Mouse (Mus musculus) layer of hippocampus, adult 9-11 months (tissue): ENCODE results near the gene Cebpe.

ENCODE experiments used
- DNase-seq: peaks from one replicate; pipeline ENCODE4 v3.0.0; 2022

The Cebpe gene

DNA sequence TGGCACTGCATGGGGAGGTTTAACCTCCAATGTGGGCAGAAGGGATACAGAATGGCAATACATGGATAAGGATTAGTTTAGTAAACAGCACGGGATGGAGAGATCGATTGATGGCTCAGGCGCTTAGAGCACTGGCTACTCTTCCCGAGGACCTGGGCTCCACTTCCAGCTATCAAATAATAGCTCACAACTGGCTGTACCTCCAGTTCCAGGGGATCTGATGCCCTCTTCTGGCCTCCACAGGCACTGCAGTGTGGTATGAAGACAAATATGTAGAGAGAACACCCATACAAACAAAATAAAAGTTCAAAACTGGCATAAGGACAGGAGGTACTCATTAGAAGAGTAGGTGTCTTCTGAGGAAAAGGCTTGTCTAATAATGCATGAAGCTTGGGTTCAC, 42.6 kb downstream of the Cebpe start:
- DNase-seq: no peak

DNA sequence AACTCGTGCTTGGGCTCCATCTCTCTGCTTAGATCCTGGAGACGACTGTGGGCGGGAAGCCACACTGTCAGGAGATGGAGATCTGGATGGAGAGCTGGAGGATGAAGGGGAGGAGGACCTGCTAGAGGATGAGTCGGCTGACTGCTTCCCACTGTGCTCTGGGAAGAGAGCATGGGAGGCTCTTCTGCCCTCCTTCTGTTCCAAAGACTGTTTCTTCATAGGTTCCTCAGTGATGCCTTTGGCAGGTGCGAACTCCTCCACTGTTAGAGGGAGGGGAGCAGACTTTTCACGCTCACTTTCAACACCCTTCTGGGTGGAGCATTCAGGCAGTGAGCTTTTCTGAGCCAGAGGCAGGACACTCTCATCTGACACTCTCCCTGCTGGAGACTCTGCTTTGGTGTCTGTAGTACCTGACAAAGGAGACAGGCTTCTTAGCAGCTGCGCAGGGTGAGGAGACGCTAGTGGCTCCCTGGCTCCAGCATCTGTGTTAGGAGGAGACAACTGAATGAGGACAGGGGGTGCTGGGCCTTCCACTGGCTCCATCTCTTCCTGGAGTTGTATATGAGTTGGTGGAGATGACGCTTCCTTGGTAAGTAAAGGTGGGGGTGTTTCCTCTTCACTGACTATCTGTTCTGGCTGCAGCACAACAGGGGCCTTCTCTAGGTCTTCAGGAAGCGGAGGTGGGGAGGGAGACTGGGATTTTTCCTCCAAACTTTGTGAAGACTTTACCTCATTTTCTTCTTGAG, 47.3 kb downstream of the Cebpe start:
- peak; percentile 56 for DNase-seq
